Mouse (Mus musculus) lung, adult 2 months (tissue): ENCODE results near the gene Rnf169.

Experiments used
- CTCF ChIP-seq: fragments of 200-500 bp; IDR thresholded peaks from 2 replicates; pipeline ENCODE4 v1.5.1; 2011; ENCODE audit warnings: mild to moderate bottlenecking, low read length, control low read depth; ENCODE audit not compliant: insufficient read depth
- POLR2A ChIP-seq: fragments of 200-500 bp; IDR thresholded peaks from 2 replicates; pipeline ENCODE4 v1.6.1; 2011; ENCODE audit warnings: low read depth, mild to moderate bottlenecking, control low read depth, low read length, borderline replicate concordance; ENCODE audit errors: extremely low read depth

GRCm38 (mm10) chr7:99915511-99915910 is 64.7 kb downstream of the Rnf169 start:
- no peak for TF ChIP-seq POLR2A
- no peak for TF ChIP-seq CTCF
